Mouse (Mus musculus) brain, adult 10 weeks (tissue): Measurements from ENCODE around the gene Gpsm1. TPM values are rescaled to one million over a fixed set of nuclear protein-coding genes. Genes with fewer than 3 reads are reported as not detected.

ENCODE experiments used
- polyA plus RNA-seq: library from polyadenylated mRNA; stranded (reverse); fragments of 350-450 nt; fragmentation: Illumina TruSeq; extraction: RNeasy Lipid Tissue Mini Kit (QIAGEN cat#74804); gene quantifications from one replicate; pipeline ENCODE4 v1.2.3, GENCODE M21; 2015; ENCODE audit warnings: low read depth, low replicate concordance

Gpsm1 gene
- 41.0 TPM for polyA plus RNA-seq

GRCm38 (mm10) chr2:26315072-26315924, at the start of gene Gpsm1:
Gpsm1 (plus strand) TSS chr2:26315515.

GRCm38 (mm10) chr2:26294457-26294856, 20.9 kb upstream of the Gpsm1 start, which contains the start of gene Ccdc187:
Ccdc187 (minus strand) TSS chr2:26294557.

GRCm38 (mm10) chr2:26351358-26352290, 36.3 kb downstream of the Gpsm1 start, which contains the start of gene Dnlz:
Dnlz (minus strand) TSS chr2:26352110.

GRCm38 (mm10) chr2:26360772-26361171, 45.5 kb downstream of the Gpsm1 start, which contains the start of gene Card9:
Card9 (minus strand) TSS chr2:26360918.

GRCm38 (mm10) chr2:26380131-26380771, 64.9 kb downstream of the Gpsm1 start, which contains the start of gene Snapc4:
Snapc4 (minus strand) TSS chr2:26380653.

GRCm38 (mm10) chr2:26389154-26389690, 73.9 kb downstream of the Gpsm1 start, which contains the start of the genes Entr1 and Pmpca:
Entr1 (minus strand) TSS chr2:26389316.
Pmpca (plus strand) TSS chr2:26389339.

Other genes starting within 250 kb of the Gpsm1 start
- 55.2 TPM for gene Nacc2, start 192.3 kb upstream of the Gpsm1 start, polyA plus RNA-seq
- 0.30 TPM for gene Lhx3, start 107.2 kb upstream of the Gpsm1 start, polyA plus RNA-seq
- gene Qsox2, start 78.0 kb upstream of the Gpsm1 start, polyA plus RNA-seq: 18.2 TPM
- gene Ccdc187, start 21.0 kb upstream of the Gpsm1 start, polyA plus RNA-seq: 2.7 TPM
- 30.2 TPM for gene Dnlz, start 36.6 kb downstream of the Gpsm1 start, polyA plus RNA-seq
- gene Card9, start 45.4 kb downstream of the Gpsm1 start, polyA plus RNA-seq: 2.3 TPM
- 45.4 TPM for gene Snapc4, start 65.1 kb downstream of the Gpsm1 start, polyA plus RNA-seq
- gene Entr1, start 73.8 kb downstream of the Gpsm1 start, polyA plus RNA-seq: 131 TPM
- 81.1 TPM for gene Pmpca, start 73.8 kb downstream of the Gpsm1 start, polyA plus RNA-seq
- gene Inpp5e, start 93.7 kb downstream of the Gpsm1 start, polyA plus RNA-seq: 18.1 TPM
- gene Sec16a, start 129.7 kb downstream of the Gpsm1 start, polyA plus RNA-seq: 26.0 TPM
- 7.8 TPM for gene Notch1, start 201.1 kb downstream of the Gpsm1 start, polyA plus RNA-seq